Mouse (Mus musculus) gastrocnemius, adult 2 months (tissue): ENCODE measurements around the gene Lmo2. TPM values are rescaled to one million over a fixed set of nuclear protein-coding genes. Genes with fewer than 3 reads are reported as not detected.

Experiments
- DNase-seq: peaks from one replicate; pipeline ENCODE4 v3.0.0; 2022
- H3K27ac ChIP-seq: fragments of 200-600 bp; 2 replicates; pipeline ENCODE4 v1.8.1; 2022; ENCODE audit warnings: mild to moderate bottlenecking
- H3K4me3 ChIP-seq: fragments of 200-600 bp; 2 replicates; pipeline ENCODE4 v1.8.1; 2022; ENCODE audit warnings: mild to moderate bottlenecking, moderate library complexity
- CTCF ChIP-seq: fragments of 200-600 bp; IDR thresholded peaks from 2 replicates; pipeline ENCODE4 v1.8.1; 2022; ENCODE audit warnings: antibody characterized with exemption, mild to moderate bottlenecking, moderate library complexity
- intact Hi-C: fragments of 180-260 bp; cut with DNase I; formaldehyde crosslinking; loops from one replicate; pipeline ENCODE4 v1.15.1; 2025
- total RNA-seq, 2 experiments: library from RNA; stranded (reverse); gene quantifications; 2 replicates each; pipeline ENCODE4 v1.2.3; 2021

Gene Lmo2
- total RNA-seq, 2 experiments from 2014 or later, result 4.1 to 7.0 TPM

- peak; percentile 75 for DNase-seq
- peak overlapping the region; percentile 49 for H3K27ac ChIP-seq
- intact Hi-C loops, result no loop called here
- no peak for TF ChIP-seq CTCF
- H3K4me3 ChIP-seq, result no peak overlapping the region
These were observed 25.8 kb upstream of the Lmo2 start for GRCm38 (mm10) chr2:103932025-103932424.

- Histone ChIP-seq H3K27ac (no peak overlapping the region), H3K4me3 (no peak overlapping the region)
- intact Hi-C loops, result no loop called here
- no peak for DNase-seq
- TF ChIP-seq CTCF, result no peak
These were observed 25.3 kb upstream of the Lmo2 start for GRCm38 (mm10) chr2:103932480-103932879.

GRCm38 (mm10) chr2:103934270-103934669 lies 23.5 kb upstream of the Lmo2 start:
- Histone ChIP-seq H3K4me3 (no peak overlapping the region), H3K27ac (no peak overlapping the region; the same call in 1 of the 2 replicates)
- DNase-seq, result no peak
- intact Hi-C loops, result no loop called here
- no peak for TF ChIP-seq CTCF

- no peak for TF ChIP-seq CTCF
- intact Hi-C loops, result no loop called here
- H3K27ac ChIP-seq, result no peak overlapping the region
- no peak overlapping the region for H3K4me3 ChIP-seq
- no peak for DNase-seq
These were observed 23.1 kb upstream of the Lmo2 start for GRCm38 (mm10) chr2:103934670-103935069.

GRCm38 (mm10) chr2:103935691-103936435 lies 21.9 kb upstream of the Lmo2 start:
- TF ChIP-seq CTCF, result no peak
- intact Hi-C loops, result no loop called here

GRCm38 (mm10) chr2:103936666-103937065 lies 21.1 kb upstream of the Lmo2 start:
- Histone ChIP-seq H3K27ac (no peak overlapping the region), H3K4me3 (no peak overlapping the region)
- intact Hi-C loops, result no loop called here
- no peak for DNase-seq
- no peak for TF ChIP-seq CTCF

More at GRCm38 (mm10) chr2:103935691-103936435, 21.9 kb upstream of the Lmo2 start:
- no peak for DNase-seq
- H3K27ac ChIP-seq, result no peak overlapping the region
- H3K4me3 ChIP-seq, result no peak overlapping the region

GRCm38 (mm10) chr2:103937670-103938069 lies 20.1 kb upstream of the Lmo2 start:
- no peak for DNase-seq
- no peak for TF ChIP-seq CTCF
- intact Hi-C loops, result no loop called here
- Histone ChIP-seq H3K4me3 (no peak overlapping the region), H3K27ac (no peak overlapping the region)

GRCm38 (mm10) chr2:103938573-103938972 lies 19.2 kb upstream of the Lmo2 start:
- no peak overlapping the region for H3K4me3 ChIP-seq
- H3K27ac ChIP-seq, result no peak overlapping the region
- intact Hi-C loops, result no loop called here
- no peak for TF ChIP-seq CTCF
- DNase-seq, result no peak

GRCm38 (mm10) chr2:103939003-103939402 lies 18.8 kb upstream of the Lmo2 start:
- no peak for TF ChIP-seq CTCF
- DNase-seq, result no peak
- H3K4me3 ChIP-seq, result no peak overlapping the region
- H3K27ac ChIP-seq, result no peak overlapping the region
- intact Hi-C loops, result no loop called here

- DNase-seq, result no peak
These were observed 16.7 kb upstream of the Lmo2 start for GRCm38 (mm10) chr2:103941085-103941484.

GRCm38 (mm10) chr2:103944859-103945258 lies 12.9 kb upstream of the Lmo2 start:
- no peak for DNase-seq
- intact Hi-C loops, result no loop called here
- no peak overlapping the region for H3K4me3 ChIP-seq
- TF ChIP-seq CTCF, result no peak
- H3K27ac ChIP-seq, result no peak overlapping the region

More at GRCm38 (mm10) chr2:103941085-103941484, 16.7 kb upstream of the Lmo2 start:
- intact Hi-C loops, result no loop called here
- TF ChIP-seq CTCF, result no peak
- no peak overlapping the region for H3K27ac ChIP-seq
- no peak overlapping the region for H3K4me3 ChIP-seq

- H3K4me3 ChIP-seq, result no peak overlapping the region
- no peak for TF ChIP-seq CTCF
- no peak overlapping the region for H3K27ac ChIP-seq
- no peak for DNase-seq
- intact Hi-C loops, result no loop called here
These were observed 12.2 kb upstream of the Lmo2 start for GRCm38 (mm10) chr2:103945571-103946092.

- no peak for TF ChIP-seq CTCF
- no peak for DNase-seq
- intact Hi-C loops, result no loop called here
- no peak overlapping the region for H3K4me3 ChIP-seq
- no peak overlapping the region for H3K27ac ChIP-seq
These were observed 10.9 kb upstream of the Lmo2 start for GRCm38 (mm10) chr2:103946892-103947291.
